ENCODE assay signal across 37 mouse cellular contexts in genomic region chr6:122657630-122658029, GRCm38 (mm10). TPM values are rescaled to one million over a fixed set of nuclear protein-coding genes. Genes with fewer than 3 reads are reported as not detected.
DNase-seq lines count a peak whose midpoint lies in the region; ATAC-seq and TF ChIP-seq lines count a peak whose summit lies in the region.
"Had no signal": no experiment of that assay in that cellular context is flagged by ENCODE, and none has a peak within 500 bp of the region (broad histone marks: within the 10 kb centered on the region; RNA-seq: fewer than 3 reads in every experiment).

No protein-coding gene starts in this region.

- peak overlapping the region; percentile 31; the same call in 1 of the 2 replicates for H3K27ac ChIP-seq in liver, adult 2 months (replicated peaks; ENCODE audit: insufficient read depth, low read depth, low read length)
- H3K27ac ChIP-seq in liver, embryonic 12.5 days = no peak overlapping the region
- no peak overlapping the region for H3K27ac ChIP-seq in MEL (ENCODE audit: control insufficient read depth, low read depth, low read length)
- peak overlapping the region; percentile 88 for H3K27ac ChIP-seq in brown adipose tissue, adult 24 weeks (replicated peaks; ENCODE audit: low read depth, low read length)
- H3K27ac ChIP-seq in midbrain, embryonic 16.5 days (ENCODE audit: low read length) = no peak overlapping the region
- H3K27ac ChIP-seq: embryonic facial prominence, embryonic 10.5 days; forebrain, embryonic 15.5 days; heart, embryonic 13.5 days; intestine, embryonic 15.5 days; limb, embryonic 15.5 days; neural tube, embryonic 12.5 days; stomach, embryonic 15.5 days had no signal

- 74% methylated on average over 5 of the region's 5 CpGs for WGBS in liver, adult 2 months
- 49% methylated on average over 5 of the region's 5 CpGs for WGBS in liver, embryonic 12.5 days (ENCODE audit: insufficient replicate concordance)
- 88% methylated on average over 5 of the region's 5 CpGs for WGBS in midbrain, embryonic 16.5 days

- no peak for TF ChIP-seq POLR2A in liver, adult 2 months (IDR thresholded peaks at IDR 0.05; ENCODE audit: extremely low read depth, insufficient read depth, low read length)
- TF ChIP-seq POLR2A in MEL (IDR thresholded peaks at IDR 0.05; ENCODE audit: control insufficient read depth in 1 of 2, insufficient read depth in 1 of 2, low read depth in 1 of 2, low read length in 2 of 2, poor library complexity in 1 of 2) = no peak

- TF ChIP-seq CTCF in liver, adult 2 months (IDR thresholded peaks at IDR 0.05; ENCODE audit: low read depth, low read length) = no peak
- TF ChIP-seq CTCF in MEL (IDR thresholded peaks at IDR 0.05 in 2 of 3, conservative IDR thresholded peaks at IDR 0.05 in 1 of 3; ENCODE audit: control insufficient read depth in 1 of 3, insufficient read depth in 1 of 3, low read depth in 2 of 3, low read length in 3 of 3, poor library complexity in 1 of 3, severe bottlenecking in 1 of 3) = no peak

- H3K4me2 ChIP-seq in liver, embryonic 12.5 days = no peak overlapping the region
- no peak overlapping the region for H3K4me2 ChIP-seq in midbrain, embryonic 16.5 days (ENCODE audit: low read length)
- H3K4me2 ChIP-seq: forebrain, embryonic 15.5 days; heart, embryonic 13.5 days; intestine, embryonic 15.5 days; limb, embryonic 15.5 days; midbrain, embryonic 11.5 days; neural tube, embryonic 12.5 days; stomach, embryonic 15.5 days had no signal

- ATAC-seq in liver, embryonic 12.5 days = no peak
- peak; percentile 21 for ATAC-seq in megakaryocyte progenitor cell, adult 5-6 weeks (replicated peaks; ENCODE audit: poor library complexity)
- no peak for ATAC-seq in midbrain, embryonic 16.5 days
- ATAC-seq: activated CD4-positive, CD25-positive, alpha-beta regulatory T cell, adult 4 months; forebrain, embryonic 15.5 days; hindbrain, embryonic 16.5 days; intestine, embryonic 15.5 days had no signal

- no peaks in the 10 kb centered on the region for H3K27me3 ChIP-seq in liver, adult 2 months (ENCODE audit: control insufficient read depth, insufficient read depth, low read length)
- peaks cover 9% of the 10 kb centered on the region; the same call in 1 of the 2 replicates for H3K27me3 ChIP-seq in liver, embryonic 12.5 days (replicated peaks)
- peaks cover 0 to 1% of the 10 kb centered on the region in 2 experiments; a peak in 2 of 4 replicates for H3K27me3 ChIP-seq in MEL (ENCODE audit: control insufficient read depth in 1 of 2, insufficient read depth in 2 of 2, low read length in 2 of 2)
- H3K27me3 ChIP-seq in midbrain, embryonic 16.5 days (ENCODE audit: control insufficient read depth, insufficient read depth, low read depth, low read length) = no peaks in the 10 kb centered on the region
- H3K27me3 ChIP-seq: CH12.LX; forebrain, embryonic 15.5 days; intestine, embryonic 15.5 days; stomach, embryonic 15.5 days had no signal

- H3K9me3 ChIP-seq in liver, embryonic 12.5 days (replicated peaks) = no peaks in the 10 kb centered on the region
- H3K9me3 ChIP-seq in MEL (replicated peaks; ENCODE audit: insufficient read depth, low read length) = no peaks in the 10 kb centered on the region
- H3K9me3 ChIP-seq in midbrain, embryonic 16.5 days (replicated peaks; ENCODE audit: control insufficient read depth, low read length, poor library complexity, severe bottlenecking) = no peaks in the 10 kb centered on the region
- H3K9me3 ChIP-seq: embryonic facial prominence, embryonic 10.5 days; forebrain, embryonic 15.5 days; G1E; heart, embryonic 13.5 days; intestine, embryonic 15.5 days; limb, embryonic 15.5 days; neural tube, embryonic 12.5 days; stomach, embryonic 15.5 days had no signal

- no peak for TF ChIP-seq EP300 in MEL (IDR thresholded peaks at IDR 0.05; ENCODE audit: low read depth in 1 of 2, low read length in 2 of 2)

- no peak for TF ChIP-seq RAD21 in MEL (IDR thresholded peaks at IDR 0.05; ENCODE audit: low read depth, low read length)

- H3K36me3 ChIP-seq in liver, adult 2 months (ENCODE audit: control insufficient read depth, insufficient read depth, low read length) = no peaks in the 10 kb centered on the region
- H3K36me3 ChIP-seq in liver, embryonic 12.5 days = no peaks in the 10 kb centered on the region
- peaks cover 0 to 8% of the 10 kb centered on the region in 2 experiments; a peak in 2 of 4 replicates for H3K36me3 ChIP-seq in MEL (ENCODE audit: control insufficient read depth in 1 of 2, insufficient read depth in 2 of 2, low read length in 2 of 2)
- no peaks in the 10 kb centered on the region for H3K36me3 ChIP-seq in midbrain, embryonic 16.5 days (ENCODE audit: control insufficient read depth, insufficient read depth, low read length)
- H3K36me3 ChIP-seq: embryonic facial prominence, embryonic 10.5 days; forebrain, embryonic 15.5 days; G1E; heart, embryonic 13.5 days; intestine, embryonic 15.5 days; limb, embryonic 15.5 days; neural tube, embryonic 12.5 days; stomach, embryonic 15.5 days had no signal

- H3K4me3 ChIP-seq in liver, adult 2 months (ENCODE audit: insufficient read depth, low read depth, low read length) = no peak overlapping the region
- no peak overlapping the region for H3K4me3 ChIP-seq in liver, embryonic 12.5 days
- H3K4me3 ChIP-seq in MEL (ENCODE audit: control insufficient read depth in 1 of 2, insufficient read depth in 1 of 2, low read depth in 2 of 2, low read length in 2 of 2) = no peak overlapping the region
- no peak overlapping the region for H3K4me3 ChIP-seq in brown adipose tissue, adult 24 weeks (ENCODE audit: insufficient read depth, low read depth, low read length)
- no peak overlapping the region for H3K4me3 ChIP-seq in midbrain, embryonic 16.5 days (ENCODE audit: low read depth, low read length)
- H3K4me3 ChIP-seq: embryonic facial prominence, embryonic 10.5 days; forebrain, embryonic 15.5 days; heart, embryonic 13.5 days; intestine, embryonic 15.5 days; limb, embryonic 15.5 days; neural tube, embryonic 12.5 days; stomach, embryonic 15.5 days had no signal

- H3K4me1 ChIP-seq in liver, adult 2 months (ENCODE audit: control insufficient read depth, insufficient read depth, low read length) = no peaks in the 10 kb centered on the region
- H3K4me1 ChIP-seq in liver, embryonic 12.5 days = no peaks in the 10 kb centered on the region
- peaks cover 2 to 16% of the 10 kb centered on the region in 2 experiments; a peak in 2 of 4 replicates for H3K4me1 ChIP-seq in MEL (ENCODE audit: control insufficient read depth in 1 of 2, insufficient read depth in 2 of 2, low read length in 2 of 2)
- no peaks in the 10 kb centered on the region for H3K4me1 ChIP-seq in brown adipose tissue, adult 24 weeks (ENCODE audit: control insufficient read depth, insufficient read depth, insufficient read length, low read length)
- no peaks in the 10 kb centered on the region for H3K4me1 ChIP-seq in midbrain, embryonic 16.5 days (ENCODE audit: control insufficient read depth, insufficient read depth, low read length)
- H3K4me1 ChIP-seq: forebrain, embryonic 15.5 days; limb, embryonic 15.5 days; stomach, embryonic 15.5 days had no signal

- H3K79me2 ChIP-seq in liver, adult 2 months (ENCODE audit: control insufficient read depth, insufficient read depth, low read length) = no peaks in the 10 kb centered on the region
- H3K79me2 ChIP-seq in MEL (ENCODE audit: control insufficient read depth, insufficient read depth, low read length, poor library complexity) = no peaks in the 10 kb centered on the region

- H3K9ac ChIP-seq in liver, adult 2 months (ENCODE audit: low read depth, low read length) = no peak overlapping the region
- H3K9ac ChIP-seq in liver, embryonic 12.5 days = no peak overlapping the region
- H3K9ac ChIP-seq in MEL (ENCODE audit: control insufficient read depth, low read depth, low read length, poor library complexity, severe bottlenecking) = no peak overlapping the region
- H3K9ac ChIP-seq in midbrain, embryonic 16.5 days (ENCODE audit: low read depth, low read length) = no peak overlapping the region
- H3K9ac ChIP-seq: forebrain, embryonic 15.5 days; heart, embryonic 13.5 days; intestine, embryonic 15.5 days; limb, embryonic 15.5 days; neural tube, embryonic 12.5 days; stomach, embryonic 15.5 days had no signal

- peak; percentile 54 for DNase-seq in liver, adult 2 months (ENCODE audit: extremely low read depth, low read depth, low spot score)
- DNase-seq in MEL (ENCODE audit: low read depth, low spot score) = peak; percentile 43
- DNase-seq in left cerebral cortex, postnatal 36 days (ENCODE audit: low spot score in 2 of 2) = no peak
- no peak for DNase-seq in layer of hippocampus, postnatal 36 days
- DNase-seq: adrenal gland, postnatal 10 days; B cell, adult 2 months; cerebellum, adult 9-10 months; kidney, postnatal 25 days; left cerebral cortex, postnatal 4 days; lung, postnatal 4 days; right cerebral cortex, postnatal 14 days; spleen, adult 18-20 months; thymus, postnatal 25 days had no signal

- intact Hi-C loops in left cerebral cortex, postnatal 36 days (cut with DNase I) = no loop called here

RNA-seq across cellular contexts. Expression of gene Dppa3, which starts 31.4 kb away (rescaled TPM):
- total RNA-seq in liver, adult 2 months (2014; rRNA removed) = not detected in 2 replicates
- not detected in 2 replicates for polyA plus RNA-seq in liver, adult 2 months (2012; rRNA removed)
- not detected in 2 replicates for polyA plus RNA-seq in liver, embryonic 12.5 days (2016; fragmentation: Nextera tagmentation; extraction: Ambion mirVana)
- total RNA-seq in MEL (2012; rRNA removed) = not detected in 2 replicates
- polyA plus RNA-seq in MEL (2012; ENCODE audit: insufficient read depth in 1 of 2, insufficient read length in 2 of 2, low read depth in 1 of 2, low replicate concordance in 2 of 2, missing spikeins in 1 of 2) = not detected
- polyA plus RNA-seq in brown adipose tissue, adult 24 weeks (2012; ENCODE audit: insufficient read depth, insufficient read length, missing spikeins) = not detected in 2 replicates
- not detected in 2 replicates for total RNA-seq in megakaryocyte progenitor cell, adult 5-6 weeks (2015)
- total RNA-seq in megakaryocyte progenitor cell, adult 5-6 weeks (2017) = not detected in 2 replicates
- total RNA-seq in left cerebral cortex, postnatal 36 days (2021) = not detected
- polyA plus RNA-seq in midbrain, embryonic 16.5 days (2015; fragmentation: Nextera tagmentation; extraction: Ambion mirVana) = not detected in 2 replicates
- total RNA-seq in layer of hippocampus, postnatal 36 days (2021) = not detected
- total RNA-seq: adrenal gland, postnatal 10 days; CH12.LX; G1E; gastrocnemius, adult 8-10 months; heart, adult 18-20 months; heart, postnatal 25 days; layer of hippocampus, adult 8-10 months; left cerebral cortex, adult 18-20 months; left cerebral cortex, postnatal 4 days had no signal
- polyA plus RNA-seq: activated CD4-positive, CD25-positive, alpha-beta regulatory T cell, adult 4 months; brain, embryonic 14.5 days; cortical plate, adult 2 months; embryonic facial prominence, embryonic 10.5 days; forebrain, embryonic 15.5 days; G1E; heart, embryonic 13.5 days; hindbrain, embryonic 16.5 days; intestine, embryonic 15.5 days; kidney, embryonic 14.5 days; limb, embryonic 15.5 days; midbrain, embryonic 11.5 days; neural tube, embryonic 12.5 days; stomach, embryonic 15.5 days had no signal

RNA-seq across cellular contexts. Expression of gene Gdf3, which starts 47.7 kb away (rescaled TPM):
- total RNA-seq in liver, adult 2 months (2014; rRNA removed) = not detected in 2 replicates
- polyA plus RNA-seq in liver, adult 2 months (2012; rRNA removed) = 0.05 TPM in 1 of 2 replicates, not detected in the other
- polyA plus RNA-seq in liver, embryonic 12.5 days (2016; fragmentation: Nextera tagmentation; extraction: Ambion mirVana) = 7.9 and 8.4 TPM in 2 replicates
- total RNA-seq in MEL (2012; rRNA removed) = 39.6 and 42.8 TPM in 2 replicates
- 10 to 100 TPM in 1 of 2 experiments, not detected in 1; 50.2 TPM for polyA plus RNA-seq in MEL (2012; ENCODE audit: insufficient read depth in 1 of 2, insufficient read length in 2 of 2, low read depth in 1 of 2, low replicate concordance in 2 of 2, missing spikeins in 1 of 2)
- polyA plus RNA-seq in brown adipose tissue, adult 24 weeks (2012; ENCODE audit: insufficient read depth, insufficient read length, missing spikeins) = not detected in 2 replicates
- 9.5 and 10.8 TPM in 2 replicates for total RNA-seq in megakaryocyte progenitor cell, adult 5-6 weeks (2015)
- total RNA-seq in megakaryocyte progenitor cell, adult 5-6 weeks (2017) = 4.2 and 6.7 TPM in 2 replicates
- not detected for total RNA-seq in left cerebral cortex, postnatal 36 days (2021)
- polyA plus RNA-seq in midbrain, embryonic 16.5 days (2015; fragmentation: Nextera tagmentation; extraction: Ambion mirVana) = 0.09 TPM in 1 of 2 replicates, not detected in the other
- total RNA-seq in layer of hippocampus, postnatal 36 days (2021) = not detected
- total RNA-seq: adrenal gland, postnatal 10 days; CH12.LX; gastrocnemius, adult 8-10 months; heart, adult 18-20 months; heart, postnatal 25 days; layer of hippocampus, adult 8-10 months; left cerebral cortex, adult 18-20 months; left cerebral cortex, postnatal 4 days had no signal
- polyA plus RNA-seq: brain, embryonic 14.5 days; cortical plate, adult 2 months; forebrain, embryonic 15.5 days; kidney, embryonic 14.5 days; neural tube, embryonic 12.5 days had no signal

RNA-seq across cellular contexts. Expression of gene Nanog, which starts 49.7 kb away (rescaled TPM):
- not detected in 2 replicates for total RNA-seq in liver, adult 2 months (2014; rRNA removed)
- polyA plus RNA-seq in liver, adult 2 months (2012; rRNA removed) = not detected in 2 replicates
- 0.12 TPM in 1 of 2 replicates, not detected in the other for polyA plus RNA-seq in liver, embryonic 12.5 days (2016; fragmentation: Nextera tagmentation; extraction: Ambion mirVana)
- not detected in 2 replicates for total RNA-seq in MEL (2012; rRNA removed)
- under 1 TPM in 1 of 2 experiments, not detected in 1; 0.63 TPM for polyA plus RNA-seq in MEL (2012; ENCODE audit: insufficient read depth in 1 of 2, insufficient read length in 2 of 2, low read depth in 1 of 2, low replicate concordance in 2 of 2, missing spikeins in 1 of 2)
- not detected in 2 replicates for polyA plus RNA-seq in brown adipose tissue, adult 24 weeks (2012; ENCODE audit: insufficient read depth, insufficient read length, missing spikeins)
- not detected in 2 replicates for total RNA-seq in megakaryocyte progenitor cell, adult 5-6 weeks (2015)
- not detected in 2 replicates for total RNA-seq in megakaryocyte progenitor cell, adult 5-6 weeks (2017)
- total RNA-seq in left cerebral cortex, postnatal 36 days (2021) = not detected
- polyA plus RNA-seq in midbrain, embryonic 16.5 days (2015; fragmentation: Nextera tagmentation; extraction: Ambion mirVana) = not detected in 2 replicates
- total RNA-seq in layer of hippocampus, postnatal 36 days (2021) = not detected
- total RNA-seq: adrenal gland, postnatal 10 days; CH12.LX; gastrocnemius, adult 8-10 months; heart, adult 18-20 months; heart, postnatal 25 days; left cerebral cortex, adult 18-20 months; left cerebral cortex, postnatal 4 days had no signal
- polyA plus RNA-seq: embryonic facial prominence, embryonic 10.5 days; G1E; kidney, embryonic 14.5 days had no signal

RNA-seq across cellular contexts. Expression of gene Apobec1, which starts 55.4 kb away (rescaled TPM):
- 17.3 and 21.9 TPM in 2 replicates for total RNA-seq in liver, adult 2 months (2014; rRNA removed)
- polyA plus RNA-seq in liver, adult 2 months (2012; rRNA removed) = 16.3 and 18.2 TPM in 2 replicates
- polyA plus RNA-seq in liver, embryonic 12.5 days (2016; fragmentation: Nextera tagmentation; extraction: Ambion mirVana) = 3.7 and 4.1 TPM in 2 replicates
- 4.5 and 4.9 TPM in 2 replicates for total RNA-seq in MEL (2012; rRNA removed)
- 1 to 10 TPM in 1 of 2 experiments, not detected in 1; 5.8 TPM for polyA plus RNA-seq in MEL (2012; ENCODE audit: insufficient read depth in 1 of 2, insufficient read length in 2 of 2, low read depth in 1 of 2, low replicate concordance in 2 of 2, missing spikeins in 1 of 2)
- polyA plus RNA-seq in brown adipose tissue, adult 24 weeks (2012; ENCODE audit: insufficient read depth, insufficient read length, missing spikeins) = 14.6 and 16.9 TPM in 2 replicates
- total RNA-seq in megakaryocyte progenitor cell, adult 5-6 weeks (2015) = 23.6 and 23.7 TPM in 2 replicates
- 15.0 and 16.7 TPM in 2 replicates for total RNA-seq in megakaryocyte progenitor cell, adult 5-6 weeks (2017)
- 1 to 10 TPM in 1 of 2 experiments, under 1 TPM in 1; 0.79 to 2.3 TPM for total RNA-seq in left cerebral cortex, postnatal 36 days (2021)
- polyA plus RNA-seq in midbrain, embryonic 16.5 days (2015; fragmentation: Nextera tagmentation; extraction: Ambion mirVana) = 0.66 and 1.7 TPM in 2 replicates
- 1 to 10 TPM; 1.5 to 2.0 TPM for total RNA-seq in layer of hippocampus, postnatal 36 days (2021)

Comparison
In these comparisons a context has a peak if more than half of its experiments do, and no peak if none do; other contexts are left out.
1. H3K27ac ChIP-seq: peak in liver, adult 2 months (single experiment) and brown adipose tissue, adult 24 weeks (single experiment); none in liver, embryonic 12.5 days (single experiment), MEL (single experiment) and midbrain, embryonic 16.5 days (single experiment).
2. DNase-seq: peak in liver, adult 2 months (single experiment) and MEL (single experiment); none in left cerebral cortex, postnatal 36 days (0 of 2) and layer of hippocampus, postnatal 36 days (0 of 2).